Mouse (Mus musculus) spleen, adult 2 months (tissue): ENCODE results near the gene Tbcd.

ENCODE experiments used
- CTCF ChIP-seq: fragments of 200-500 bp; IDR thresholded peaks from 2 replicates; pipeline ENCODE4 v1.5.1; 2011; ENCODE audit warnings: mild to moderate bottlenecking, inconsistent platforms; ENCODE audit not compliant: insufficient read depth, insufficient read length, insufficient replicate concordance; ENCODE audit errors: extremely low read depth
- POLR2A ChIP-seq: fragments of 200-500 bp; IDR thresholded peaks from 2 replicates; pipeline ENCODE4 v1.6.1; 2011; ENCODE audit warnings: low read depth, low read length, inconsistent platforms

DNA sequence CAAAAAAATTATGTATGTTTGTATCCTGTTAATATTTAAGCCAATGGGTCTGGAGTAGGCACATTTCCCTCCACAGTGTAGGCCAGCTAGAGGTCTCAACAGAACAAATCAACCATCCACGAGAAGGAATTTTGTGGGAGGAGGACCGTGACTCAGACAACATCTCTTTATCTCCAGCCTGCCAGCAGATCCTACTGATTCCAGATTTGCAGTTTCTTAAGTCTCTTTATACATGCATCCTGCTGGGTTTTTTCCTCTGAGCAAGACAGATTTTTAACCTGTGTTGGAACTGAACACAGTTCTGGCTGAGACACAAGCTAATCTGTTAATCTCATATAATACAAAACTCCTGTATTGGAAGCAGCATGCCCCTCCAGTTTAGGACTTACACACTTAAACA is 32.8 kb upstream of the Tbcd start:
- no peak for TF ChIP-seq POLR2A
- TF ChIP-seq CTCF, result no peak
